Mouse (Mus musculus) erythroblast, embryonic 14.5 days (primary cell): ENCODE results near the gene Ppp1ca. TPM values are rescaled to one million over a fixed set of nuclear protein-coding genes. Genes with fewer than 3 reads are reported as not detected.

Source experiments
- H3K27me3 ChIP-seq: 2 replicates; pipeline ENCODE4 v1.6.1; 2012; ENCODE audit warnings: inconsistent platforms; ENCODE audit not compliant: control insufficient read depth
- H3K36me3 ChIP-seq: 2 replicates; pipeline ENCODE4 v1.6.1; 2012; ENCODE audit warnings: mild to moderate bottlenecking, inconsistent platforms; ENCODE audit not compliant: control insufficient read depth
- H3K4me1 ChIP-seq: 2 replicates; pipeline ENCODE4 v1.6.1; 2012; ENCODE audit warnings: inconsistent platforms; ENCODE audit not compliant: control insufficient read depth
- H3K4me3 ChIP-seq: replicated peaks from 2 replicates; pipeline ENCODE3; 2012; ENCODE audit warnings: moderate library complexity, mild to moderate bottlenecking, inconsistent platforms
- H3K9me3 ChIP-seq: 2 replicates; pipeline ENCODE4 v1.6.1; 2012; ENCODE audit warnings: low read length, inconsistent platforms, mixed read lengths; ENCODE audit not compliant: control insufficient read depth
- GATA1 ChIP-seq: IDR thresholded peaks from 2 replicates; pipeline ENCODE4 v1.6.1; 2012; ENCODE audit warnings: low read length, inconsistent platforms, mixed read lengths
- TAL1 ChIP-seq: IDR thresholded peaks from 3 replicates; pipeline ENCODE4 v1.6.1; 2012; ENCODE audit warnings: low read length, inconsistent platforms, mixed read lengths
- polyA plus RNA-seq: library from polyadenylated mRNA; stranded (reverse); fragments of >175 nt; gene quantifications from 2 replicates; pipeline ENCODE4 v1.2.3, GENCODE M21; 2012

The Ppp1ca gene
- polyA plus RNA-seq, 1 experiment = 42.7 TPM

DNA sequence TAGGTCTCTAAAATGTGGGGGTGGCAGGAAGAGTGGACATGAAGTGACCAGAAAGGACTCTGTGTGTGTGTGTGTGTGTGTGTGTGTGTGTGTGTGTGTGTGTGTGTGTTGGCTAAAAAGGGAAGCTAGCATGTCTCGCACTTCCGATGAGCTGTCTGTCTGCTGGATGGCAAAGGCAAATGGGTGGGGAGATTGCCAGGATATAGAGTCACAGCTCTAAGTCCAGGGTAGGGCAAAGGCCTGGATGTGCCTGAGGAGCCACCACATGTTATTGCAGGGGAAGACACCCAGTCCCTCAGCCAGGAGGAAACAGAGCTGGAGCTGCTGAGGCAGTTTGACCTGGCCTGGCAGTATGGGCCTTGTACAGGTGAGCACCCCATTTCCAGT, 40.3 kb downstream of the Ppp1ca start:
- H3K9me3 ChIP-seq = no peaks in the 10 kb centered on the region
- peak overlapping the region; percentile 80 for H3K4me3 ChIP-seq
- TF ChIP-seq TAL1 (no peak), GATA1 (no peak)
- peaks cover 15% of the 10 kb centered on the region for H3K27me3 ChIP-seq
- peaks cover 43% of the 10 kb centered on the region for H3K4me1 ChIP-seq
- no peaks in the 10 kb centered on the region for H3K36me3 ChIP-seq

DNA sequence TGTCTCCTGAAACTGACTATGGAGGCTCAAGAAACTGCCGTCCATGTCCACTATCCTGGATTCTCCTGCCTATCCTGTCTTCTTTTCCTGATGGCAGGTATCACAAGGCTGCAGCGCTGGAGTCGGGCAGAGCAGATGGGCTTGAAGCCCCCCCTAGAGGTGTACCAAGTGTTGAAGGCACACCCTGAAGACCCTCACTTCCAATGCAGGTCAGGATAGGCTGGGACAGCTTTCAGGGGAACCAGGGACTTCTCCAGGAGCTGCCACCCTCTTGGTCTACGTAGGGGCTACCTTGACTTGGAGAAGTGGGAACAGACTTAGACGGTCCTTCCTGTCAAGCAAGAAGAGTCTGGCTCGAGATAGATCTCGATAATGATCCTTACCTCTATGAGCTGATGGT, 40.8 kb downstream of the Ppp1ca start:
- Histone ChIP-seq H3K4me3 (peak overlapping the region; percentile 80), H3K9me3 (no peaks in the 10 kb centered on the region), H3K4me1 (peaks cover 43% of the 10 kb centered on the region), H3K36me3 (no peaks in the 10 kb centered on the region), H3K27me3 (peaks cover 10% of the 10 kb centered on the region)
- TF ChIP-seq TAL1 (no peak), GATA1 (no peak)

DNA sequence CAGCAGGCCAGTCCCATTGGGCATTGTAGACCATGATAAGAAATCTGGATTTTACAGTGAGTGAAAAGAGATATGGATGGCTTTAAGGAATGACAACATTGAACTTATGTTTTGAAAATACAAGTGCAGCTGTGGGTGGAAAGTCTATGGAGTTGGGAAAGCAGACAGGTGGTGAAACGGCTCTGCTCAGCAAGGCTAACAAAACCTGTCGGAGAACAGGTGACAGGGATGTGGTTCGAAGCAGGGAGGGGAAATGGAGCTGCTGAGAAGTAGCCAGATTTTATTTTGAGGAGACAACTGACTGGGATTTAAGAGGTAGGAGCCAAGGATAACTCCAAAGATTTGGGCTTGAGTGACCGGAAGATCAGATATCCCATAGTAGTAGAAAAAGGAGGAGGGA, 42.7 kb downstream of the Ppp1ca start:
- Histone ChIP-seq H3K4me1 (peaks cover 35% of the 10 kb centered on the region), H3K36me3 (no peaks in the 10 kb centered on the region), H3K4me3 (no peak overlapping the region), H3K27me3 (peaks cover 4% of the 10 kb centered on the region; the same call in 1 of the 2 replicates), H3K9me3 (no peaks in the 10 kb centered on the region)
- TF ChIP-seq TAL1 = no peak
- no peak for TF ChIP-seq GATA1

DNA sequence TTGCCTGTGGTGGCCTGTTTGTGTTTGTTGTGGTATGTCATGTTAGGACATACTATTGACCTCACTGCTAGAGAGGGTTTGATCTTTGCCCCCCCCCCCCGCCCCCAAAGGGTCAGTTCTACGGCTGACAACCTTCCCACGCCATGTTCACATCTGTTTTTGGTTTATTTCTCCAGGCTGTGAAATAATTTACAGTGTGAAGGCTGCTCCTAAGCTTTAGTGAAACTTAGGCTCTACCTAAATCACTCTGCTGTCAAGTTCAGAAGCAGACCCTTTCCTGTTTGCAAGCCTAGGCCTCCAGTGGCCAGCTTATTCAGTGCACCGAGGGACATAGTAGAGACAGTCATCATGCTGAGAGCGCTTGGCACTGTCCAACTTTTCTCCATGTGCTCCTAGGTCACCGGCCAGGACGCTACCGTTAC, 48.4 kb downstream of the Ppp1ca start:
- Histone ChIP-seq H3K36me3 (no peaks in the 10 kb centered on the region), H3K9me3 (no peaks in the 10 kb centered on the region), H3K4me1 (no peaks in the 10 kb centered on the region; the same call in 1 of the 2 replicates), H3K4me3 (no peak overlapping the region), H3K27me3 (peaks cover 6% of the 10 kb centered on the region)
- no peak for TF ChIP-seq TAL1
- no peak for TF ChIP-seq GATA1

DNA sequence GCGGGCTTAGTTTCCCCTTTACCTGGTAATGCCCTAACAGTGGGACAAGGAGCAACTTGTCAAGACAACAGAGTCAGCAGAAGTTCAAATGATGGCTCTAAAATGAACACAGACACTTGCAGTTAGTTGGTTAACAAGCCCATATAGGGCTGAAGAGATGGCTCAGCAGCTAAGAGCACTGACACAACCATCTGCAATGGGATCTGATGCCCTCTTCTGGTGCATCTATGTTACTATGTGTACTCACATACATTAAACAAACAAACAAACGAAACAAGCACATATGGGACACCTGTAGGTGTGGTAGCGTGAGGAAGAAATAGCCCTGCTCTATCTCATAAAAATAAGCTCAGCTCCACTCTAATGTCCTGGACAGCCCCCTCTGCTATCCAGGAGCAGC, 50.6 kb downstream of the Ppp1ca start:
- peaks cover 6% of the 10 kb centered on the region for H3K27me3 ChIP-seq
- no peak for TF ChIP-seq TAL1
- H3K4me1 ChIP-seq = no peaks in the 10 kb centered on the region; the same call in 1 of the 2 replicates
- H3K9me3 ChIP-seq = no peaks in the 10 kb centered on the region
- no peak overlapping the region for H3K4me3 ChIP-seq
- no peaks in the 10 kb centered on the region for H3K36me3 ChIP-seq

DNA sequence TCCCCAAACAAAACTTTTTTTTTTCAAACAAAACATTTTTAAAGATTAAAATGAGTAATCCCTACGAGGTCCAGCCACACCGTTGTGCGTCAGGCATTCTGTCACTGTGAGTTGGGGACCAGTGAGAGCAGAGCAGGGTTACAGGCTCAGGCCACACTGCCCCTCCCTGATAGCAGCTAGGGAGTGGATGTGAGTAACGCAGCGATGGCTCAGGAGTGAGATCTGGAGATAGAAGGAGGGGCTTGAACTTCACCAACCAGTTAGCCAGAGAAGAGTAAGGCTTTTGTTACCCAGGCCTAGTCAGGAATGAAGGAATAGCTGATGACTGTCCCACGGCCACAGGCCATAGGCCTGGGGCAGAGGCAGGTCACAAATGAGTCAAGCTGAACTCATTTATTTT, 52.9 kb downstream of the Ppp1ca start:
- Histone ChIP-seq H3K36me3 (no peaks in the 10 kb centered on the region), H3K4me1 (no peaks in the 10 kb centered on the region; the same call in 1 of the 2 replicates), H3K27me3 (peaks cover 13% of the 10 kb centered on the region), H3K9me3 (no peaks in the 10 kb centered on the region), H3K4me3 (no peak overlapping the region)
- TF ChIP-seq GATA1 (no peak), TAL1 (no peak)

Other genes with a start within 250 kb of the Ppp1ca start
- 0.01 TPM in 1 of 2 replicates, not detected in the other for gene Aldh3b3, start 233.4 kb upstream of the Ppp1ca start, polyA plus RNA-seq
- gene Aldh3b2, start 219.7 kb upstream of the Ppp1ca start, polyA plus RNA-seq = 0.11 and 0.20 TPM in 2 replicates
- gene Acy3, start 205.5 kb upstream of the Ppp1ca start, polyA plus RNA-seq = 0.10 TPM in 1 of 2 replicates, not detected in the other
- not detected in 2 replicates for gene Tbx10, start 199.3 kb upstream of the Ppp1ca start, polyA plus RNA-seq
- gene Nudt8, start 191.5 kb upstream of the Ppp1ca start, polyA plus RNA-seq = 0.45 and 0.73 TPM in 2 replicates
- gene Gm49405, start 191.4 kb upstream of the Ppp1ca start, polyA plus RNA-seq = 0.05 TPM in 2 replicates
- gene Doc2g, start 188.8 kb upstream of the Ppp1ca start, polyA plus RNA-seq = 0.06 and 0.07 TPM in 2 replicates
- gene Ndufv1, start 179.3 kb upstream of the Ppp1ca start, polyA plus RNA-seq = 47.7 and 49.2 TPM in 2 replicates
- gene Gstp1, start 154.1 kb upstream of the Ppp1ca start, polyA plus RNA-seq = 14.9 and 28.9 TPM in 2 replicates
- not detected in 2 replicates for gene Gstp2, start 146.0 kb upstream of the Ppp1ca start, polyA plus RNA-seq
- gene Gstp3, start 132.5 kb upstream of the Ppp1ca start, polyA plus RNA-seq = 1.3 TPM in 2 replicates
- gene Cabp2, start 110.5 kb upstream of the Ppp1ca start, polyA plus RNA-seq = not detected in 2 replicates
- gene Cdk2ap2, start 94.9 kb upstream of the Ppp1ca start, polyA plus RNA-seq = 11.2 and 12.1 TPM in 2 replicates
- 0.66 and 0.94 TPM in 2 replicates for gene Pitpnm1, start 92.1 kb upstream of the Ppp1ca start, polyA plus RNA-seq
- 23.9 and 25.1 TPM in 2 replicates for gene Aip, start 66.2 kb upstream of the Ppp1ca start, polyA plus RNA-seq
- 0.01 TPM in 1 of 2 replicates, not detected in the other for gene Gpr152, start 52.3 kb upstream of the Ppp1ca start, polyA plus RNA-seq
- gene Cabp4, start 48.0 kb upstream of the Ppp1ca start, polyA plus RNA-seq = 0.05 TPM in 2 replicates
- 6.2 and 7.5 TPM in 2 replicates for gene Coro1b, start 43.4 kb upstream of the Ppp1ca start, polyA plus RNA-seq
- gene Ptprcap, start 38.5 kb upstream of the Ppp1ca start, polyA plus RNA-seq = 5.6 and 7.7 TPM in 2 replicates
- gene Rps6kb2, start 28.7 kb upstream of the Ppp1ca start, polyA plus RNA-seq = 24.5 and 32.5 TPM in 2 replicates
- gene Carns1, start 16.6 kb upstream of the Ppp1ca start, polyA plus RNA-seq = not detected in 2 replicates
- gene Tbc1d10c, start 781 bp upstream of the Ppp1ca start, polyA plus RNA-seq = 0.18 and 0.22 TPM in 2 replicates
- gene Rad9a, start 9.6 kb downstream of the Ppp1ca start, polyA plus RNA-seq = 2.6 and 3.9 TPM in 2 replicates
- not detected in 2 replicates for gene Clcf1, start 22.2 kb downstream of the Ppp1ca start, polyA plus RNA-seq
- gene AC109138.7, start 22.3 kb downstream of the Ppp1ca start, polyA plus RNA-seq = 0.22 TPM in 1 of 2 replicates, not detected in the other
- 0.49 and 0.74 TPM in 2 replicates for gene Pold4, start 39.8 kb downstream of the Ppp1ca start, polyA plus RNA-seq
- 0.19 and 0.24 TPM in 2 replicates for gene Ssh3, start 77.1 kb downstream of the Ppp1ca start, polyA plus RNA-seq
- gene Ankrd13d, start 91.1 kb downstream of the Ppp1ca start, polyA plus RNA-seq = 0.22 and 0.38 TPM in 2 replicates
- gene Grk2, start 114.2 kb downstream of the Ppp1ca start, polyA plus RNA-seq = 20.9 and 22.2 TPM in 2 replicates
- 1.3 and 2.7 TPM in 2 replicates for gene Kdm2a, start 206.2 kb downstream of the Ppp1ca start, polyA plus RNA-seq
- not detected in 2 replicates for gene Rhod, start 247.4 kb downstream of the Ppp1ca start, polyA plus RNA-seq